Mouse (Mus musculus) hindbrain, embryonic 11.5 days (tissue): ENCODE results near the gene Ppp1r16b. TPM values are rescaled to one million over a fixed set of nuclear protein-coding genes. Genes with fewer than 3 reads are reported as not detected.

ENCODE experiments used
- ATAC-seq: fragments of 200-750 bp; cut with Nextera tagmentation; 2 replicates; pipeline ENCODE4 v1.8.0; 2017; ENCODE audit warnings: mild to moderate bottlenecking, moderate TSS enrichment, moderate library complexity; ENCODE audit not compliant: low FRiP score
- DNase-seq: peaks from one replicate; pipeline ENCODE4 v3.0.0-alpha.2; 2015; ENCODE audit warnings: low spot score
- H3K27ac ChIP-seq: fragments of 300-500 bp; sonication (generic); 2 replicates; pipeline ENCODE4 v1.5.1; 2014; ENCODE audit warnings: mild to moderate bottlenecking, low read depth, low read length
- H3K27me3 ChIP-seq: fragments of 300-500 bp; sonication (generic); 2 replicates; pipeline ENCODE4 v1.6.1; 2014; ENCODE audit warnings: mild to moderate bottlenecking, low read length, moderate library complexity, mixed read lengths; ENCODE audit not compliant: control insufficient read depth, insufficient read depth
- H3K36me3 ChIP-seq: fragments of 300-500 bp; sonication (generic); 2 replicates; pipeline ENCODE4 v1.6.1; 2014; ENCODE audit warnings: mild to moderate bottlenecking, low read length, moderate library complexity, mixed read lengths; ENCODE audit not compliant: control insufficient read depth, insufficient read depth
- H3K4me1 ChIP-seq: fragments of 300-500 bp; sonication (generic); replicated peaks from 2 replicates; pipeline ENCODE4 v1.6.1; 2014; ENCODE audit warnings: low read length, mixed read lengths; ENCODE audit not compliant: control insufficient read depth, insufficient read depth
- H3K4me2 ChIP-seq: fragments of 300-500 bp; sonication (generic); replicated peaks from 2 replicates; pipeline ENCODE4 v1.6.1; 2014; ENCODE audit warnings: mild to moderate bottlenecking, low read depth, low read length
- H3K4me3 ChIP-seq: fragments of 300-500 bp; sonication (generic); 2 replicates; pipeline ENCODE4 v1.5.1; 2014; ENCODE audit warnings: low read depth, low read length
- H3K9ac ChIP-seq: fragments of 300-500 bp; sonication (generic); 2 replicates; pipeline ENCODE4 v1.6.1; 2014; ENCODE audit warnings: low read depth, low read length
- H3K9me3 ChIP-seq: fragments of 300-500 bp; sonication (generic); 2 replicates; pipeline ENCODE4 v1.6.1; 2016; ENCODE audit warnings: low read length; ENCODE audit not compliant: control insufficient read depth
- WGBS: fragments of 180-500 bp; shearing (Covaris S2); extraction: QIAGEN DNeasy Blood & Tissue Kit; methylation state at CpG from one replicate; pipeline ENCODE4 v1.1.7; 2014; 5-methylcytosine and 5-hydroxymethylcytosine counted together
- polyA plus RNA-seq: library from polyadenylated mRNA; unstranded; fragments of >200 nt; fragmentation: Nextera tagmentation; extraction: Ambion mirVana; gene quantifications from 2 replicates; pipeline ENCODE4 v1.2.1, GENCODE M21; 2014

Ppp1r16b gene
- polyA plus RNA-seq, 1 experiment from 2014 or later: 3.6 TPM

GRCm38 (mm10) chr2:158781126-158781525 is 115.9 kb downstream of the Ppp1r16b start:
- H3K9ac ChIP-seq: no peak overlapping the region
- H3K36me3 ChIP-seq: peaks cover 6% of the 10 kb centered on the region; the same call in 1 of the 2 replicates
- no peak overlapping the region for H3K4me3 ChIP-seq
- no peak overlapping the region for H3K4me2 ChIP-seq
- DNase-seq (no peak), ATAC-seq (no peak)
- no peaks in the 10 kb centered on the region for H3K27me3 ChIP-seq
- whole genome bisulfite sequencing: 94% methylated on average over 7 of the region's 7 CpGs
- H3K4me1 ChIP-seq: no peaks in the 10 kb centered on the region; the same call in 1 of the 2 replicates
- no peaks in the 10 kb centered on the region for H3K9me3 ChIP-seq
- H3K27ac ChIP-seq: no peak overlapping the region

- no peaks in the 10 kb centered on the region for H3K27me3 ChIP-seq
- 0 out of 2 replicates have a peak, but pooled peaks cover 2% of the 10 kb centered on the region for H3K36me3 ChIP-seq
- no peak overlapping the region for H3K4me3 ChIP-seq
- H3K4me2 ChIP-seq: no peak overlapping the region
- H3K9me3 ChIP-seq: no peaks in the 10 kb centered on the region
- no peaks in the 10 kb centered on the region for H3K4me1 ChIP-seq
- ATAC-seq: no peak
- no peak for DNase-seq
- 90% methylated on average over 14 of the region's 14 CpGs for WGBS
- no peak overlapping the region for H3K9ac ChIP-seq
- no peak overlapping the region for H3K27ac ChIP-seq
Observed at GRCm38 (mm10) chr2:158786927-158787795, 122.0 kb downstream of the Ppp1r16b start.

GRCm38 (mm10) chr2:158794494-158795004 is 129.4 kb downstream of the Ppp1r16b start, which contains the start of gene Dhx35:
Dhx35 (plus strand) TSS chr2:158794807.
- ATAC-seq (peak; percentile 99), DNase-seq (peak; percentile 98)
- Histone ChIP-seq H3K4me3 (peak within 1 kb of the TSS; percentile 84), H3K4me2 (peak within 1 kb of the TSS; percentile 62), H3K27ac (peak within 1 kb of the TSS; percentile 80), H3K9me3 (no peaks in the 10 kb centered on the region), H3K9ac (peak within 1 kb of the TSS; percentile 90), H3K4me1 (no peaks in the 10 kb centered on the region), H3K36me3 (no peaks in the 10 kb centered on the region), H3K27me3 (no peaks in the 10 kb centered on the region)
- WGBS: 0% methylated on average over 33 of the region's 33 CpGs

- 12% methylated on average over 15 of the region's 15 CpGs for WGBS
- Histone ChIP-seq H3K4me3 (peak overlapping the region; percentile 84), H3K4me2 (peak overlapping the region; percentile 61), H3K27ac (peak overlapping the region; percentile 54), H3K4me1 (no peaks in the 10 kb centered on the region), H3K36me3 (no peaks in the 10 kb centered on the region), H3K9me3 (no peaks in the 10 kb centered on the region), H3K9ac (peak overlapping the region; percentile 90), H3K27me3 (no peaks in the 10 kb centered on the region)
- ATAC-seq (no peak; the same call in 1 of the 2 replicates), DNase-seq (no peak)
Observed at GRCm38 (mm10) chr2:158795043-158795442, 129.8 kb downstream of the Ppp1r16b start.

GRCm38 (mm10) chr2:158795875-158796274 is 130.7 kb downstream of the Ppp1r16b start:
- Histone ChIP-seq H3K9me3 (no peaks in the 10 kb centered on the region), H3K36me3 (no peaks in the 10 kb centered on the region), H3K4me2 (no peak overlapping the region), H3K27me3 (no peaks in the 10 kb centered on the region), H3K4me1 (no peaks in the 10 kb centered on the region), H3K27ac (no peak overlapping the region), H3K4me3 (no peak overlapping the region), H3K9ac (no peak overlapping the region)
- WGBS: 87% methylated on average over 2 of the region's 2 CpGs
- no peak for DNase-seq
- ATAC-seq: no peak

- 57% methylated on average over 4 of the region's 4 CpGs for WGBS
- DNase-seq: no peak
Observed at GRCm38 (mm10) chr2:158799328-158799727, 134.1 kb downstream of the Ppp1r16b start.

GRCm38 (mm10) chr2:158800788-158801187 is 135.6 kb downstream of the Ppp1r16b start:
- no peak overlapping the region for H3K4me2 ChIP-seq
- no peaks in the 10 kb centered on the region for H3K4me1 ChIP-seq
- ATAC-seq (no peak), DNase-seq (no peak)
- WGBS: 94% methylated on average over 8 of the region's 8 CpGs
- no peak overlapping the region for H3K27ac ChIP-seq
- H3K9me3 ChIP-seq: no peaks in the 10 kb centered on the region
- H3K9ac ChIP-seq: no peak overlapping the region
- H3K4me3 ChIP-seq: no peak overlapping the region
- H3K36me3 ChIP-seq: peaks cover 2% of the 10 kb centered on the region; the same call in 1 of the 2 replicates
- no peaks in the 10 kb centered on the region for H3K27me3 ChIP-seq

More at GRCm38 (mm10) chr2:158799328-158799727, 134.1 kb downstream of the Ppp1r16b start:
- no peaks in the 10 kb centered on the region for H3K4me1 ChIP-seq
- no peaks in the 10 kb centered on the region for H3K27me3 ChIP-seq
- H3K36me3 ChIP-seq: peaks cover 2% of the 10 kb centered on the region; the same call in 1 of the 2 replicates
- ATAC-seq: no peak
- no peaks in the 10 kb centered on the region for H3K9me3 ChIP-seq
- no peak overlapping the region for H3K9ac ChIP-seq
- no peak overlapping the region for H3K4me3 ChIP-seq
- no peak overlapping the region for H3K4me2 ChIP-seq
- no peak overlapping the region for H3K27ac ChIP-seq

- Histone ChIP-seq H3K36me3 (peaks cover 2% of the 10 kb centered on the region; the same call in 1 of the 2 replicates), H3K4me3 (no peak overlapping the region), H3K9me3 (no peaks in the 10 kb centered on the region), H3K4me1 (no peaks in the 10 kb centered on the region), H3K27ac (no peak overlapping the region), H3K27me3 (no peaks in the 10 kb centered on the region), H3K4me2 (no peak overlapping the region), H3K9ac (no peak overlapping the region)
- DNase-seq (no peak), ATAC-seq (no peak)
- 91% methylated on average over 8 of the region's 8 CpGs for WGBS
Observed at GRCm38 (mm10) chr2:158803575-158803974, 138.4 kb downstream of the Ppp1r16b start.
